Mouse (Mus musculus) monocyte, adult 5-6 weeks (primary cell): Measurements from ENCODE around the gene Hrk. TPM values are rescaled to one million over a fixed set of nuclear protein-coding genes. Genes with fewer than 3 reads are reported as not detected.

ENCODE experiments used
- ATAC-seq: fragments of 153-309, 156-312 bp; replicated peaks from 2 replicates; pipeline ENCODE4 v1.8.0; 2017; ENCODE audit warnings: mild to moderate bottlenecking; ENCODE audit not compliant: low TSS enrichment, insufficient number of reproducible peaks, severe bottlenecking, poor library complexity, low FRiP score
- total RNA-seq: library from RNA; stranded (forward); fragments of 200-1000, 200-491, 200-594 nt; gene quantifications from 3 replicates; pipeline ENCODE4 v1.2.3, GENCODE M21; 2017

The Hrk gene
- total RNA-seq, 1 experiment from 2014 or later, result not detected

DNA sequence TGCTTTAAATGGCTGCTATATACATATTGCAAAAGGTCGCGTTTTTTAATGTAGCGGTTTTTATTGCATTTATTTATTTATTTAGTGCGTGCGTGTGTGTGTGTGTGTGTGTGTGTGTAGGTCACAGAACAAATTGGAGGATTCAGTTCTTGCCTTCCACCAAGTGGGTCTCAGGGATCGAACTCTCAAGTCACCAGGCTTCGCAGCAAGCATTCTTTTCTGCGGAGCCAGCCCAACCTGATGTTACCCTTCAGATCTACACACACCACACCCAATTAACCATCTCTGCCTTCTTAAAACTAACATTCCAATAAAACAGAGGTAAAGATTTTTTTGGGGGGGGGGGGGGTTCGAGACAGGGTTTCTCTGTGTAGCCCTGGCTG is 8.9 kb upstream of the Hrk start:
- ATAC-seq, result no peak

- ATAC-seq, result no peak
These were observed 7.5 kb upstream of the Hrk start for GRCm38 (mm10) chr5:118156976-118157375.

GRCm38 (mm10) chr5:118160691-118161090 is 3.8 kb upstream of the Hrk start:
- no peak for ATAC-seq

DNA sequence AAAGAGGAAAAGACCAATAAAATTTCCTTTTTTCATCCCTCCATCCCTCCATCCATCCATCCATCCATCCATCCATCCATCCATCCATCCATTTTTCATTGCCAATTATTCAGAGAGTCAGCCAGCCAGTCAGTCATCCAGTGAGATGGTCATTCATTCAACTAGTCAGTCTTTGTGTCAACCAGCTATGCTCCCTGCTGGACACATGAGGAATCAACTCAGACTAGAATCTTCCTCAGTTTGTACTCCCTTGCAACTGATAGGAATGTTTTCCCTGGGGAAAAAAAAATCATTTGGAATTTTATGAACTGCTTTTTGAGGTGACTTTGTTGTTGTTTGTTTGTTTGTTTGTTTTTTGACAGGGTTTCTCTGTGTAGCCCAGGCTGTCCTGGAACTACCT is 1.0 kb downstream of the Hrk start:
- no peak for ATAC-seq

GRCm38 (mm10) chr5:118167561-118167995 is 3.1 kb downstream of the Hrk start:
- no peak for ATAC-seq

GRCm38 (mm10) chr5:118169222-118170221 is 5.1 kb downstream of the Hrk start:
- no peak for ATAC-seq

- no peak for ATAC-seq
These were observed 6.6 kb downstream of the Hrk start for GRCm38 (mm10) chr5:118170888-118171529.

DNA sequence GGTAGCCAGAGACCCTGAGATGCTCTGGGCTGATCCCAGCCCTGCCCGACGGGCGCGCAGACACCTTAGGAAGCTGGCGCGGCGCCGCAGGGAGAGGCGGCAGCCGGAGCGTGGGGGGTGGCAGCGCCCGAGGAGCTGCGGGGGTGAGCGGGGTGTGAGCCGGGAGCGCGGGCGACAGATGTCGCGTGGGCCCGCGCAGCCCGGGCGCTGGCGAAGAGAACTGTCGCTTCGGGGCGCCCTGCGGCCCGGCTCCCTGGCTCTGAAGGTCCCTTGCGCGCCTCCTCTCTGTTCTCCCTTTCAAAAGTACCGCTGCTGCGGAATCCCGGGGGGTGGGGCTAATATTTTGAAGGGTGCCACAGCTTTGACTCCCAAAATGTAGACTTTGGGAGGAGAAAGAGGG is 7.2 kb downstream of the Hrk start:
- no peak for ATAC-seq

- no peak for ATAC-seq
These were observed 7.8 kb downstream of the Hrk start for GRCm38 (mm10) chr5:118172078-118172723.

- no peak for ATAC-seq
These were observed 10.0 kb downstream of the Hrk start for GRCm38 (mm10) chr5:118174310-118175009.

- ATAC-seq, result no peak
These were observed 10.7 kb downstream of the Hrk start for GRCm38 (mm10) chr5:118175137-118175536.

GRCm38 (mm10) chr5:118177640-118178039 is 13.2 kb downstream of the Hrk start:
- ATAC-seq, result no peak

GRCm38 (mm10) chr5:118186903-118187633 is 22.6 kb downstream of the Hrk start:
- no peak for ATAC-seq

DNA sequence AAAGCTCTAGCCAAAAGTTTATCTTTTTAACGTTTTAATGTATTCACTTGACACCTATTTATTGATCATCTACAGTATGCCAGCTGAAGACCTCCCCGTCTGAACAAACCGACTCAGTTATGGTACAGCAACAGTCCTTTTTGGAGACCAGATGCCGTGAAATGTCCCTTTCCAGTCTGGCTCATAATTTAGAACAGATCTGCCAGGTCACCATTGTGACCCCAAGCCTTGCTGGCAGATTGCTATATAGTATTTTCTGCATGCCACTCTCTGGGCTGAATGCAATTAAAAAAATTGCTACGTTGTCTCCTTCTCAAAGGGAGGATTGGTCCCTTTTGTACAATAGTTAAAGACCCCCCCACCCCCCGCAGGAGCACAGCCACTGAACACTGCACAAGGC is 23.9 kb downstream of the Hrk start:
- no peak for ATAC-seq

GRCm38 (mm10) chr5:118190491-118190890 is 26.0 kb downstream of the Hrk start:
- ATAC-seq, result no peak

- no peak for ATAC-seq
These were observed 27.8 kb downstream of the Hrk start for GRCm38 (mm10) chr5:118192221-118192620.

DNA sequence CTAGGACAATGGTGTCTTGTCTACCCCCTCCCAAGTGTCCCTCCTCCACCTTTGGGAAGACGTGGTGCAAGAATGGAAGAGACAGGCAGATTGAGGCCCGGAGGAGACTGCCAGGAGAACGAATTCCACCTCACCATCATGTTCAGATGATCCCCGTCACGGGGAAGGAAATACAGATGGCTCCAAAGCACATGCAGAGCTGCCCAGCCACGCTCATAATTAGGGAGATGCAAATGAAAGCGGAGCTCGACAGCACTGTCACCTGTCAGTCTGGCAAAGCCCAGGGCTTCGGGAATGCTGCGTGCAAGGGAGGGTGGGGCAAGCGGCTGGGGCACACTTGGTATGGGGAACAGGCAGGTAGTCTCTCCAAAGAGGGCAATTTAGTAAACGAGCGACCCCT is 33.0 kb downstream of the Hrk start:
- ATAC-seq, result no peak

DNA sequence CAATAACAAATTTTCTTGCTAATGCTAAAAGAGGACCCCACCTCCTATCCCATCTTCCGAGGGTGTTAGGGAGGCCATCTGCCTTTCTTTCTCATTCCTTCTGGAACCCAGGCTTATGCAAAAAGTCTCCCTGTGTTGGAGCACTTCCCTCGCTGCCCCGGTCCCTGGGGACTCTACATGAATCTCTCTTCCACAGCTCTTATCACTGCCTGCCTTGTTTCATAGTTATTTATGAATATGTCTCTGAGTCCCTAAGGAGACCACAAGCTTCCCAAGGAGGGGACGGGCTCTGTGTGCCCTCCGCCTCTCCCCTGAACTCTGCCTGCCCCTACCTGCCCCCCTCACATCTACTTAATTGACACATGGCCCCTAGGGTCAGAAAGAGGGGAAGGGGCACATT is 35.2 kb downstream of the Hrk start:
- no peak for ATAC-seq
